Mouse (Mus musculus): ENCODE measurements at regions not wholly inside any gene's neighbourhood (a gene's known extent, or its start where the extent isn't known, plus 50 kb on each side); places are given as distances from the start of the nearest gene placed in this dataset.

DNA sequence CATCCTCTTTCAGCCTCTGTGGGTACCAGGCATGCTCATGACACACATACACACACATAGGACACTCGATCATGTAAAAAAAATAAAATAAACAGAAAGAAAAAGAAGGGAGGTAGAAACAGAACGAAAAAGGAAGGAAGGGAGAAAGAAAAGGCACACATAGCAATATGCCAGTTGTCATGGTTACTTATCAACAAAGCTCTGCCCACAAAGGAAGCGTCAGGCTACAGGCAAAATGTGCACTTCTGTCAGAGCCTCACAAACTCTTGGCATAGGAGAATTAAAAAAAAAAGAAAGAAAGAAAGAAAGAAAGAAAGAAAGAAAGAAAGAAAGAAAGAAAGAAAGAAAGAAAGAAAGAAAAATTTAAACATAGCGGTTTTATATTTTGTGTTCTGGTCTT is 56.9 kb upstream of the Sox2 start:
- no peak for DNase-seq

DNA sequence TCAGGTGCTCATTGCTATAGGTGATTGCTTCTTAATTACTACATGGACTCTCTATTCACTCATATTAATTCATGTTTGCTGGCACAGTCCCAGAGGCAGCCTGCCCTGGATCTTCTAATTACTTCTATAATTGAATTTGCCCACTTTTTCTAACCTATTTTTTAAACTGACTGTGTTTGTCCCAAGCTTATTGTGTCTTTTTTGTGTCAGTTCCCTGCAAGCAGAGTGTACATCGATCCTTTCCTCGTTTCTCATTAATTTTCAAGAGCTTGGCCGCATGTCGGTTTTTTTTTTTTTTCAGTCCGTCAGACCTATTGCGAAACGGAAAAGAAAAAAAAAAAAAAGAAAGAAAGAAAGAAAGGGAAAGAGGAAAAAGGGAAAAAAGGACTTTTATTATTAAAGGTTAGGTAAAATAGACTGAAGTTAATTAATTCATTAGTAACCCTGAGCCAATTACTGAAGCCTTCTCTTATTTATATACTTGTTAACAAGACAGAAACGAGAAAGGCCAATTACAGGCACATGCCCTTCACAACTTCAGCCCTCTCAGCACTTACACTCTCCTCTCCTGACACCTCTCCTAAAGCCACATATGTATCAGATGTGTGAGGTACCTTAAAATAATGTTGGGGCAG is 72.2 kb upstream of the Sox2 start:
- DNase-seq, result no peak

DNA sequence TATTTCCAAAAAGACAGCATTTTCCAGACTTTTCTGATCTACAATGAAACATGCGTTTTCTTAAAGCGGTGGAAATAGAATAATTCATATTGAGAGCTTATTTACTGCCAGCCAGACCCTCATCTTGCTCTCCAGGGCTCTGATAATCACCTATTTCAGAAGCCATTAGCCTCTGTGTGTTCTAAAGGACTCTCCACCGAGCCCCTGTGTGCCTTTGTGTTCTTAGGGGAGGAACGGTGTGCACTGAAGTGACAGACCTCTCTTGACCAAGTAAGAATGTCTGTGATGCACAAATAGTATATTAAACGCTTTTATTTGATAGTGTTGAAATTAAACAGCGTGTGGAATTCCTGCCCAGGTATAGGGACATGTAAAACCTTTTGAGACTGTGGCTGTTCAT is 73.1 kb upstream of the Sox2 start:
- DNase-seq, result no peak

DNA sequence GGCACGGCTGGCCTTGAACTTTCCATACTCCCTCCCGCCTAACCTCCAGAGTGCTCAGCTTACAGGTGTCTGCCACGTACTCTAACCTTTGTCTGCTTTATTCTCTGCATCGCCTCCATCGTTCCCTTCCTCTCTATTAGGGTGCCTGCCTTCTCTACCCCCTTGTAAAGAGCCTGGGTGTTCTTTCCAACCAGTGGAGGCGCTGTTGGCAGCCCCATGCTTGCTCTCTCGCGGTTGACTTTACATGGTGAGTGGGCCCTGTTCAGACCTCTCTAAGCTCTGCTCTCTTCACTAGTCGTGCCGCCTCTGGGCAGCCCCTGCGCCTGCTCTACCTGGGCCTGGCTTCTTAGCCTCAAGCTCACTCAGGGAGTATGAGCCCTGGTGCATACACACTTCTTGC is 74.0 kb upstream of the Sox2 start:
- no peak for DNase-seq

DNA sequence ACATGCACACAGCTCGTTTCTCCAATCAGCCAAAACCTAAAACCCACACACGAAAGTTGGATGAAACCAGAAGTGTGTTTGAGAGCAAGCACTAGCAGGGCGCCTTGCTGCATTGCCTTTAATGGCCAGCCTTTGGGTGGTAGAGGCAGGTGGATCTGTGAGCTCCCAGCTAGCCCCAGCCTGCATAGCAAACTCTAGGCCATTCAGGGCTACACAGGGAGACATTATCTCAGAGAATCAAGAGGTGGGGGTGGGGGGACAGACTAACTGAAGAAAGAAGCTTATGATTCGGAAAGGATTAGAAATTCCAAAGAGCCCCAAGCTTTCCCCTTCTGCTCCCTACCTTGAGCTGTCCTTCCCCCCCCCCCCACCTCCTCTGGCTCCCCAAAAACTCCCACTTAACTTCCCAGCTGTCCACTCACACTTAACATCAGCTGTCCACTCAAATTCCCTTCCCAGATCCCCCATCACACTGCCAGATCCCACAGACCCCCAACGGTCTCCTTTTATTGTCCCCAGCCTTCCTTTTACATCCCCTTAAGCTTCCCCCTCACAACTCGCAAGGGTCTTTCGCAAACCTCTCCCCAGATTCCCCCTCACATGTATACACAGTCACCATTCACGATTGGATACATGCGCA is 75.4 kb upstream of the Sox2 start:
- DNase-seq, result no peak

DNA sequence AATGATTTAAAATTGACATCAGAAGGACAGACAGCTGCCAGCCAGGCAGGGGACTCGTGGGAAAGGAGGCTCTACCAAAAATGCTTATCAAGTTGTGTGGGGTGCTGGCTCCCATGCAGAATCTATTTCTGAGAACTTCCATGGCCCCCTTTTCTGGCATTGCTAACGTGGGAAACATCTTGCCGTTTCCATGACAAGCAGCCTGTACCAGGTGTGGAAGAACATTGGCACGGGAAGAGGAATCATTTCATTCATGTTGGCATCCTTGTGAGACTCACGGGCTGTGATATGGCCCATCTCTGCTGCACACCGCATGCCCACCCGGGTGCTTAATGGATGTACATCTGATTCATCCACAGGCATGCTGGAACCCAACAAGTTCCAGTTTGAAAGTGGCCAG is 76.9 kb upstream of the Sox2 start:
- no peak for DNase-seq

DNA sequence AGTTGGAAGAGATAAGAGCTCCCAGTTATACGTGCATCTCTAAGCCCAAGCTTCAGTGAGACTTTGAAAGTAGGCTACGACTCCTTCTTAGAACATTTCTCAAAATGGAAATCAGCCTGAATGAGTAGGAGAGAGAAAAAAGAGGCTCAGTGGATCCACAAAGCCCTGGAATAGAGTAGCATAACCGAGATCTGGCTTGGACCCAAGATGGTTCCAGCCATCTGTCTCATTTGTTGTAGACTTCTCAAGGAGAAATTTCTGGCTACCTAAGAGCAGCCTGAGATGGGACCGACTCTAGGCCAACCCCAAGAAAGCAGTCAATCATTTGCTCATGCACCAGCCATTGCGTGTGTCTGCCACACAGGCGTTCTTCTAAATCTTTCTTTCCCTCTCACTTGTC is 78.1 kb upstream of the Sox2 start:
- no peak for DNase-seq

DNA sequence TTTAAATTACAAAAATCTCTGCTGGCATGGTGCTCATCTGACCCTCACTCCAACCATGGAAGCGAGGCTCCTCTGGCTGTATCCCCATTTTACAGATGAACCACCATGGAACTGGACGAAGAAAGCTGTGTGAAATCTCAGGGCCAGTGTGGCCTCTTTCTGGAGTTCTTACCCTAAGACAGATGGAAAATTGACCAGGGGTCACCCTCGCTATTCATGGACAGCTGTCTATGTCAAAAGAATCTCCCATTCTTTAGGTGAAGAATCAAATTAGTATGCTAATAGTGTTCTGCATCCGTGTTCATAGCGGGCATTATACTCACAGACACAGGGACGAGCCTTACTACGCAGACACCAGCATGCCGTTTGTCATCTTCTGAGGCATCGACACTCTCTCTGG is 78.6 kb upstream of the Sox2 start:
- no peak for DNase-seq

DNA sequence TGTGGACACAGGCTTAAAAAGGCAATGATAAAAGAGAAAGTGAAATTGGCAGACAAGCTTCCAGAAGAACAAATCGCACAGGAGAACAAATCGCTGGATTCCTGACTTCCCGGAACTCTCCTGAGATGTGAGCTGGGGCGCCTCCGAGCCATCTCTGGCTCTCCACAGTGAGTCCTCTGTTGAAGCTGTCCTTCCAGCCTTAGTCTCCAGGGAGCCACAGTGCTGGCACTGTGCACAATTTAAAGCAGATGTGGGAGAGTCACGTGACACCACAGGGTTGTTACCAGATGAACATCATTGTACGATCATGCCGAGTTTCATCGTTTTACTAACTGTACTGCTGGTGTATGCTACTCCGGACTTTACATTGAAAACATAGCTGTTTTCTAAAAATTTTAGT is 80.2 kb upstream of the Sox2 start:
- DNase-seq, result peak; percentile 9

DNA sequence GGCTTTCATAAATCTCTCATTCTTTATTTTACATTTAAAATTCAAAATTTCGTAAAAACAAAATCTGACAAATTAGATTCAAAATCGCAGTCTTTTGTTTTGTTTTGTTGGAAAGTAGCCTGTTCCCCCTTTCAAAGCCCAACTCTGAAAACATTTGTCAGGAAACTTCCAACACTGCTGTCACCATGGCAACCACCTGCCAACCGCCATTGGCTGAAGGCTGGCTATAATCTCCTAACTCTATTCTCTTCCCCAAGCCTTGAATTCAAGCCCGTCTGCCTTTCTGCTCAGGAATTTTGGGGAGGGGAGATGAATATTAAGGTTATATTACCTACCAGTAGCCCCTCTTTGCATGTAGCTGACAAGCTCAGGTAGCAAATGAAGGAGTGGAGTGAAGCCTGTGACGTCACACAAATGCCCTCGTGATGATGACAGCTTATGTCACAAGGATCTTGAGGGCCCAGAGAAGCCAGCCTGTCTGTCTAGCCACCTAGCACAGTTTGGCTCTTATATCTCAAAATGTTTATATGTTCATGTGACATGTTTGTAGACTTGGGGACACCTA is 82.0 kb upstream of the Sox2 start:
- DNase-seq, result no peak

DNA sequence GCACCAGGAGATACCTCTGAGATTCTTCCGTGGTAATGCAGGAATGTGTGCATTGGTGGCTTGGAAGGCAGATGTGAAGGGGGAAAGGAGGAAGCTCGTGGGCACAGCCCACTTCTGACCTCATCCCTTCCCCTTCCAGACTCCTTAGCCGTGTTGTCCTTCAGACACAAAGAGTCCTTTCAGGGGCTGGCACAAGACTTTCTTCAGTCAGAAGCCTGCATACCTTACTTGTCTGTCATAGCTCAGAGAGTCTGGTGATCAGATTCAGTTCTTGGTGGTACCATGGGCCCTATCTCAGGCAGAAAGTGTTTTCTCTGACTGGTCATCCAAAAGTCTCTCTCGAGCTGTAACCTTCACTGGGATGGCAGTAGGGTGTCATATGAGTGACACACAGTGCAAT is 84.8 kb upstream of the Sox2 start:
- DNase-seq, result no peak

DNA sequence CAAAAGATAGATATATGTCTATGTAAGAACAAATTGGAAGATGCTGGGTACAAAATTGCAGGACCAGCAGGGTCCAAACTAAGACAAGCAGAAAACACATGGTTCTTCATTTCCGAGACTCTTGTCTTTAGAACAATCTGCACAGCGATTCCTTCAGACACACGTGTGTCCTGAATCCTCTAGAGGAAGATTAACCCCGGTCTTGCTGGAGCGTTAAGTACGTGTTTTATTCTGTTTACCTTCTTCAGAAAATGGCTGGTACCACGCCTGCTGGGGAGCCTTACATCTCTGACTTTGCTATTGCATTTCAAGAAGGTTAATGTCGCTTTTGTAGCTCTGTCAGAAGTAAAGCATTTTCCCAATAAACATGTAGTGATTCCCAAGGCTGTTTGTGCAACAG is 87.3 kb upstream of the Sox2 start:
- DNase-seq, result no peak

DNA sequence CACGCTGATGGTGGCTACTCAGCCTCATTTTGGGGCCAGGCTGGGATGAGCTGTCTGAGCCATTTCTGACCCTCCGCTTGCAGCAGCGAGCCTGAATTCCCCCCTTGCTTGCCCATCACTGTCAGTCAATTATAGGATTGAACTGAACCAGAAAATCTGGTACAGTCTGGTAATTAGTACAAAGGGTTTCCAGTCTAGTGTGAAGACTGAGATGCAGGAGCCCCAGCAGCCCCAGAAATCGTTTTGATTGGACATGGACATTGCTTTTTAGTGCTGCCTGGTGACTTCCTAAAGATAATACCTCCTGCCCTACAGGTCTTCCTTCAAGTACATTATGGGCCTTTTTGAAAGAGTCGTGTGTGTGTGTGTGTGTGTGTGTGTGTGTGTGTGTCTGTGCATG is 88.5 kb upstream of the Sox2 start:
- DNase-seq, result no peak

DNA sequence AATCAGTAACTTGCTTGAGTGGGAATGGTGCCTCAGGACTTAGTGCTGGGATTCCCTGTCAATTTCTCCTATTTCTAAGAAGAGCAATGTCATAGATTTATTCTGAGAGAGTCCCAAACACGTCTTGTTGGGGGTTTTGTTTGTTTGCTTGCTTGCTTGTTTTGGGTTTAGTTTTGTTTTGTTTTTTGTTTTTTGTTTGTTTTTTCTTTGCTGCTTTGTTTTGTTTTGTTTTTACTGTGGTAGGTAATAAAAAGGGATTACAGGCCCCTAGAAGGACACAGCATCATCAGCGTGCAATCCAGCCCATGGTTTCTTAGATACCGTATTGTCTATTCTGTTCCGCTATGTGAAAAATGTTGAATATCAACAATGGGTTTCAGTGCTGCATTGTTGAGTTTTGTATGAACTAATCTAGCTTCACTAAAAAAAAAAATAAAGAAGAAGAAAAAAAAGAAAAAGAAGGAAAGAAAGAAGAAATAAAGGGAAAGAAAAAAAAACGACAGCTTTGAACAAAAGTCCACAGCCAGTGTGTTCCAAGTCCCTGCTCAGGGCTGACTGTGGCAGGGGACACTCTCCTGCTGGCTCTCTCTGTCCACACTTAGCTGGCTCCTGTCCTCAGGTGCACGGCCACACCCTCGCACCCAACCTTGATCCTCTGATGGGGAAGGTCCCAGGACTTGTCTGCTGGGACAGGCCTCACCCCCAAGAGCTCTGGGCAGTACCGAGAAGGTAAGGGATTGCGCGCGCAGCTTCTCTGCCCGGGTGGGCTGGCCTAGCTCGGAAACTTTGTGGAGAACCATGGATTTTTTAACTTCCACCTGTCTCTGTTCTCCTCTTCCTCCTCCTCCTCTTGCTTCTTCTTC is 90.1 kb upstream of the Sox2 start:
- no peak for DNase-seq

DNA sequence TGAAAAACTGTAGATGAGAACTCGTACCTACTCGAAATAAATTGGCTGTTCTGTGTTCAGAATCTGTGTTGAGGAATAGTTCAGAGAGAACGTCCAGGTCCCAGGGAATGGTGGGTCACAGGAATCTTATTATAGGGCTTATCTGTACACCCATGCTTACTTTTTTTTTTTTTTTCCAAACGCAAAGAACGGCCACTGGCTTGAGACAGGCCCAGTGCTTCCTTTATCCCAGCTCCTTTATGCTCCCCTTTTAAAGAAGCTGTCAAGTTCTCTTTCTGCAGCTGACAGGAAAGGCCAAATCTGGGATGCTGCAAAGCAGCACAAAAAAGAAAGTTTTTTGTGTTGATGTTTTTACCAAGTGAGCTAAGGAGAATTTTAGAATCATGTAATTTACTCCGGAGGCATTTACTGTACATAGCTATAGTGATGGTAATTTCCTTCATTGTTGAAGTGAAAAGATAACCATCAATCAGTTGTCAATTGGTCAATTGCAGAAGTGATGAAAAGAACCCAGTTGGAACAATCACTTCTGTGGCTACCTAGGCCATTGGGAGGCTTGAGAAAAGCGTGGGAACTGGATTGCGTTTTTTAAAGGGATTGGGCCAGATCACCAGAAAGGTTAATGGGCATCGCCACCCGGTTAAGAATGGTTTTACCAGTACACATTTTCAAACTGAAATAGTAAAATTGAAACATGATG is 91.2 kb upstream of the Sox2 start:
- no peak for DNase-seq

DNA sequence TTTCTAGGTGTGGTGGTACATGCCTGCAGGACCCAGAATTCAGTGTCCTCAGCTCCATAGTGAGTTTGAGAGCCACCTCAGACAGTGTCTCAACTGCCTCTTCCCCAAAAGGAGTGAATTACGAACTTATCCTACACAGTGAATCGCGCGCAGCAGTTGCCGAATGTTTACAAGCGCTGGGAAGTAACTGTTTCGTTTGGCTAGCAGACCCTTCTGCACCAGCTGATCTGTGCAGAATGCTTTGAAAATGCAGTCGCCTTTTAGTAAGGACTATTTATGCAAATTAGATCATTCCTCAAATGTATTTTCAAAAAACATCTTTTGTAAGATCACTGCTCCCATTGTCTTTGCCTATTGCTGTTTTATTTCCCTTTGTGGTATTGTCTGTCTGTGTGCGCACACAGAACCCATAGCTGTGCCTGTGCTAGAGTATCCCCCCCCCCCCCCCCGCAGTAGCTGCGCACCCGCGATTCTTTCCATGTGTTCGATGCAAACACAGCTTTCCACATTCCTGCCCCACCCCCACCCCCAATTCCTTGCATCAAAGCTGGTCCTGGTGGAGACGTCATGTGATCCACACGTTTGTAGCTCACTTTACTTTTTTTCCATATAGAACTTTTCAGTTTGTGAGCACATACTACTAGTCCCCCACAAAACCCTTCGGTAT is 97.5 kb upstream of the Sox2 start:
- DNase-seq, result no peak

DNA sequence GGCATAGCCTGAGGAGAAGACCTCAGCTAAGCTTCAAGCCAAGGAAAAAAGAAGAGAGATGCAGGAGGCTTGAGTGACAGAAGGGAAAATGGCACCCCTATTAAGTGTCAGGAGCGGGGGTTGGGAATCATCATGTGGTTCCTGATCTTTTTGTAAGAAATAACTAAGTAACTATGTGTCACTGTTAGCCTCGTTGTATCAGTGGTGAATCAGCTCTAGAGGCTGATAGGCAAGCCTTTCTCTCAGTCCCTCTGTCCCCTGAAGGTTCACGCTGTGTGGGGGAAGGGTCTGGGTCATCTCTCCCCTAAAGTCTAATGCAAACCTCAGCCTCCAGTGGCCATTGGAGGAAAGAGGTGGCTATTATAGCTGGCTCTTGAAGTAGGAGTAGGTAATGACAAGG is 99.1 kb upstream of the Sox2 start:
- DNase-seq, result no peak

DNA sequence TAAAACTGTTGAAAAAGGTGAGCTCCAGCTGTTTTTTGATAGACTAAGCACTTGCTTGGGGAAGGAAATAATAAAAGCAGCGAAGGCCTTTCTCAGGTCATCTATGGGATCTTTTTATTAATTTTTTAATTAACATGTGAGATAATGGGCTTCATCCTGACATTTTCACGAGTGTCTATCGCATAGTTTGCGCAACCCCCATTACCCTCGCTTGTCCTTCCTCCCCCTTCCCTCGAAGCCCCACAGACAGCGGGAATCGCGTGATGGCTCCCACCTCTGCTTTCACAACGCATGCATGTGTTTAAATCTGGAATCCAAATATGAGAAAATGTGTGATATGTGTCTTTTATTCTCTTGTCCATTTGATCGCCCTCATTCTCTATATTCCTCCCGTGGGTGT is 100.0 kb upstream of the Sox2 start:
- no peak for DNase-seq

DNA sequence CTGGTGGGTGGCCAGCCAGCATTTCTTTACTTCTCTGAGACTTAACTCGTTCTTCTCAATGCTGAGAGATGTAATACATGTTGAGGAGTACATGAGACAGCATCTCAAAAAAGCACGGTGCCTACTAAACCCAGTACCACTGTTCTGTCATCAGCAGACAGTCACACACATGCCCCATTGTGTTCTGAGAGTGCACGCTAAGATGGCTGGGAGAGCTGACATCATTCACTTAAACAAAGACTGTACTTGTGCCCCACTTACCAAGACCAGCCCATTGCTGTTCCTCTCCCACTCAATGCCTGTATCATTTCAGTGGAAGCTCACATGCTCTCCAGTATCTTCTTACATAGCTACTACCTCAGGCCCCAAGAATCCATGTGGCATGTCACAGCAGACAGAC is 117.8 kb upstream of the Sox2 start:
- DNase-seq, result no peak

DNA sequence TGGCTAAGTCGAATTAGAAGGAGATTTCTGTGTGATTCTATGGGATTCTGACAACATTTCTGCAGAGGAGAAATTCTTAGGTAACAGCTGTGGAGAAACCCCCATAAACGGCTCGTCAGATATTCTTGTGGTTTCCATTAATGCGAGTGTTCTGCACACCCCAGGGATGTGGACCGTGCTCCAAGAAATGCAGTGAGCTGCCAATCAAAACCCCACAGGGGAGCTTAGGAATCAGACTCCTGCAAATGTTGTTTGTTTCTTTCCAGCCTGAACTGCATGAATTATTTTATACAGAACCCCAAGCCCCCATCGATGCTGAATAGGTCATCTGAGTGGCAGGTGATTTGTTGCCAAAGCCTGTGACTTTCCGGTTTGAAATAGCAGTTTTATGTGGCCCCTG is 118.4 kb upstream of the Sox2 start:
- no peak for DNase-seq

DNA sequence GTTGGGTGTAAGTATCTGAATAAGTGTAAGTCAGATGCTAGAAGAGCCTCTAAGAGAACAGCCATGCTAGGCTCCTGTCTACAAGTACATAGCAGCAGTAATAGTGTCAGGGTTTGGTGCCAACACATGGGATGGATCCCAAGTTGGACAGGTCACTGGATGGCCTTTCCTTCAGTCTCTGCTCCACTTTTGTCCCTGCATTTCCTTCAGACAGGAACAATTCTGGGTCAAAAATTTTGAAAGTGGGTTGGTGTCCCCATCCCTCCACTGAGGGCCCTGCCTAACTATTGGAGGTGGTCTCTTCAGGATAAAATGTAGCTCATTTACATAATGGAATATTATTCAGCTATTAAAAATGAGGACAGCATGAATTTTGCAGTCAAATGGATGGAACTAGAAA is 122.7 kb upstream of the Sox2 start:
- DNase-seq, result no peak

DNA sequence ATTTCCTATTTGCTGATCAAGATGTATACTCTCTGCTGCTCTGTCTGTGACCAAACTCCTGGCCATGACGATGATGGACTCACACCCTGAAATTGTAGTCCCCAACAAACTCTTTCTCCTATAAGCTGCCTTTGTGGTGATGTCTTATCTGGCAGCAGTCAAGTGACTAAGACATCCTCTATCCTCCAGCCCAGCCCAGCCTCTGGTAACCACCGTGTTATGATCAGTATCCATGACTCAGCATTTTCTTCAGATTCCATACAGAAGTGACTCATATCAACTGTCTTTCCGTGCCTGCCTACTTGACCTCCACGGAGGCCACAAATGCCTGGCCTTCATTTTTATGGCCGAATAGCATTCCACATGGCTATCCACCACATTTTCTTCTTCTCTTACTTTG is 124.5 kb upstream of the Sox2 start:
- DNase-seq, result no peak

All from adrenal gland, postnatal 14 days (tissue).